Mouse (Mus musculus) embryo, embryonic 9.5 days (tissue): ENCODE results near the gene Nfya.

Experiments
- DNase-seq: peaks from one replicate; pipeline ENCODE4 v3.0.0-alpha.2; 2017; ENCODE audit errors: extremely low spot score

Nfya gene

DNA sequence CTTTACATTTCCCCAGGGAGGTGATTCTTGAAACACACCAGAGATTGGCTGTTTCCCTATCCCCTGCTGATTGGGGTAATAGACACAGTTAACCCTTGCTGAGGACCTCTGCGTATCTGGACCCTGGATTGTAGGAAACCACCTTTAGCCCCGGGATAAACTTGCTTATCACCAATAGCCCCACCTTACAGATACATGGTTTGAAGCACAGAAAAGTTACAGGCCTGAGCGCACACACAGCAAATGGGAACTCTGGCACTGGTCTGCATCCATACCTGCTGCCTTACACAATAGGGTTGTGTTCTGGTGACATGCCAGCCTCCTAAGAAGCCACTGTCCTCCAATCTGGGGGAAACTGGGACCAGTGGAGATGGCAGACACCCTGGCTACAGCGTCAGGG lies 63.9 kb downstream of the Nfya start:
- no peak for DNase-seq

GRCm38 (mm10) chr17:48343065-48343464 lies 66.6 kb downstream of the Nfya start:
- DNase-seq: no peak

DNA sequence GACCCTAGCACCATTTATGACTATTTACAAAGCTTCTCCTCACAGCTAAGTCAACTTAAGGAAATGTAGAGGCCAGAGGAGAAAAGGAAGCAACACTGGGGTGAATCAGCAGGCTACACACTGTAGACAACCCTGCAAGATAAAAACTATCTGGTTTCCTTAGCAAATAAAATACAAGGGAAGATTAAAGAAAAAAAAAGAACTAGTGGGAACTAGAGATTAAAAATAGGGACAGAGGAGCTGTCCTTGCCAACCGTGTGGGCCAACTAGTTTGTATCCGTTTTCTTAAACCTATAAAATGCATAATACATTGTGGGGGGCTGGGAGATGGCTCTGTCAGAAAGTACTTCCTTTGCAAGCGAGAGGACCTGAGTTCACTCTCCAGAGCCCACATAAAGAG lies 67.8 kb downstream of the Nfya start:
- no peak for DNase-seq

DNA sequence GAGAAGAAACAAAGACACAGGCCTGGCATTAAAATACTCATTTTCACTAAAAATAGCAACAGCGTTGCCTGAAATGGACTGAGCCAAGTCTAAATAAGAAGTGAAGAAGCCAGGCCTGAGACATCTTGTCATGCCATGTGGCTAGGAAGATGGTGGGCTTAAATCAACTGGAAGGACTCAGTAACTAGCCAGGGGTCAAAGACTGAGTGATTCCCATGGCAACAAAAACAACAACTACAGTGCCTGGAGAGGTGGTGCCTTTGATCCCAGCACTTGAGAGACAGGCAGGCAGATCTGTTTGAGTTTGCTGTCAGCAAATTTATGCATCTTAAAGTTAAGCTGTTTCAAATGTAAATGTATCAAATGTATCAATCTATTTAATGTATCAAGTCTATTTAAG lies 69.4 kb downstream of the Nfya start:
- peak; percentile 17 for DNase-seq
